Mouse (Mus musculus) cerebellum, adult 2 months (tissue): ENCODE data around the gene Cacna2d2.

Experiments used
- CTCF ChIP-seq: fragments of 200-500 bp; IDR thresholded peaks from 2 replicates; pipeline ENCODE4 v1.5.1; 2011; ENCODE audit warnings: low read depth, mild to moderate bottlenecking, control low read depth, low read length, moderate library complexity, borderline replicate concordance; ENCODE audit not compliant: insufficient read depth
- POLR2A ChIP-seq: fragments of 200-500 bp; IDR thresholded peaks from 2 replicates; pipeline ENCODE4 v1.6.1; 2011; ENCODE audit warnings: low read length, control low read depth, borderline replicate concordance; ENCODE audit not compliant: insufficient read depth

DNA sequence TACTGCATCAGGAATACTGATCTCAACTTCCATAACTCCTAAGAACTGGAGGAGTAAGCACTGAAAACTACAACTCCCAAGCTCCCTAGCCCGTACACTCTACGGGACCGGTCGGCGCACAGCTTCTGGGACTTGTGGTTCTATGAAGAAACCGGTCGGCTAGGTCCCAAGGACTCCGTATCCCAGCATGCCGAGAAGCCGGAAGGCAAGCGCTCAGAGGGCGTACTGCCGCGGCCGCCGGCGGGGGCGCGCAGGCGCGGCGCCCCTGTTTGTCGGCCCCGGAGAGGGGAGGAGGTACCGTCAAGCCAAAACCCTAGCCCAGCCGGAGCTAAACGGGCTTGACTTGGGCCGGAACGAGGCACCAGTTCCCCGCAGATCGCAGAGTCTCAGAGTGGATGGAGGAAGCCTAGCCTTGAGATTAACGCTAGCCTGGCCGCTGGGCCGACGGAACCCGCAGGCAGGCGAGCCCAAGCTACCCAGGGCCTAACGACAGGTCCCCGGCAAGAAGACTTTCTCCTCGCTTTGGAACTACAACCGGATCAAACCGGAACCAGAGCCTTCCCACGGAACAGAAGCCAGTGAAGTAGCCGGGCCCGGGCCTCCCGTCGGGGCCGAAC, 134.5 kb downstream of the Cacna2d2 start, which contains the start of gene Tmem115:
- peak; percentile 72; the same call in 1 of the 2 replicates for TF ChIP-seq POLR2A
- no peak for TF ChIP-seq CTCF
